Mouse (Mus musculus) neural tube, embryonic 13.5 days (tissue): ENCODE data around the gene Gna11. TPM values are rescaled to one million over a fixed set of nuclear protein-coding genes. Genes with fewer than 3 reads are reported as not detected.

Experiments
- ATAC-seq: fragments of 200-750 bp; cut with Nextera tagmentation; 2 replicates; pipeline ENCODE4 v1.8.0; 2017; ENCODE audit warnings: low read depth, mild to moderate bottlenecking, moderate TSS enrichment, moderate library complexity
- H3K27ac ChIP-seq: fragments of 300-500 bp; sonication (generic); replicated peaks from 2 replicates; pipeline ENCODE4 v1.5.1; 2015; ENCODE audit warnings: moderate library complexity, mild to moderate bottlenecking, inconsistent platforms
- H3K27me3 ChIP-seq: fragments of 300-500 bp; sonication (generic); 2 replicates; pipeline ENCODE4 v1.6.1; 2015; ENCODE audit warnings: mild to moderate bottlenecking, inconsistent platforms
- H3K36me3 ChIP-seq: fragments of 300-500 bp; sonication (generic); 2 replicates; pipeline ENCODE4 v1.6.1; 2015; ENCODE audit warnings: mild to moderate bottlenecking, inconsistent platforms
- H3K4me1 ChIP-seq: fragments of 300-500 bp; sonication (generic); replicated peaks from 2 replicates; pipeline ENCODE4 v1.6.1; 2015; ENCODE audit warnings: inconsistent platforms
- H3K4me2 ChIP-seq: fragments of 300-500 bp; sonication (generic); 2 replicates; pipeline ENCODE4 v1.6.1; 2015; ENCODE audit warnings: inconsistent platforms, mild to moderate bottlenecking, moderate library complexity
- H3K4me3 ChIP-seq: fragments of 300-500 bp; sonication (generic); 2 replicates; pipeline ENCODE4 v1.5.1; 2015; ENCODE audit warnings: mild to moderate bottlenecking, inconsistent platforms
- H3K9ac ChIP-seq: fragments of 300-500 bp; sonication (generic); 2 replicates; pipeline ENCODE4 v1.6.1; 2015; ENCODE audit warnings: moderate library complexity, mild to moderate bottlenecking, inconsistent platforms
- H3K9me3 ChIP-seq: fragments of 300-500 bp; sonication (generic); 2 replicates; pipeline ENCODE4 v1.6.1; 2016; ENCODE audit warnings: inconsistent platforms
- WGBS: fragments of 180-500 bp; shearing (Covaris S2); methylation state at CpG from one replicate; pipeline ENCODE4 v1.1.7; 2015; 5-methylcytosine and 5-hydroxymethylcytosine counted together
- microRNA-seq: library from miRNA; unstranded; fragments of <30 nt; microRNA quantifications from one replicate; pipeline ENCODE4, GENCODE M21; 2016
- polyA plus RNA-seq: library from polyadenylated mRNA; unstranded; fragments of >200 nt; fragmentation: Nextera tagmentation; extraction: Ambion mirVana; gene quantifications from 2 replicates; pipeline ENCODE4 v1.2.1, GENCODE M21; 2015

Gene Gna11
- polyA plus RNA-seq, 1 experiment from 2014 or later, result 81.6 TPM

DNA sequence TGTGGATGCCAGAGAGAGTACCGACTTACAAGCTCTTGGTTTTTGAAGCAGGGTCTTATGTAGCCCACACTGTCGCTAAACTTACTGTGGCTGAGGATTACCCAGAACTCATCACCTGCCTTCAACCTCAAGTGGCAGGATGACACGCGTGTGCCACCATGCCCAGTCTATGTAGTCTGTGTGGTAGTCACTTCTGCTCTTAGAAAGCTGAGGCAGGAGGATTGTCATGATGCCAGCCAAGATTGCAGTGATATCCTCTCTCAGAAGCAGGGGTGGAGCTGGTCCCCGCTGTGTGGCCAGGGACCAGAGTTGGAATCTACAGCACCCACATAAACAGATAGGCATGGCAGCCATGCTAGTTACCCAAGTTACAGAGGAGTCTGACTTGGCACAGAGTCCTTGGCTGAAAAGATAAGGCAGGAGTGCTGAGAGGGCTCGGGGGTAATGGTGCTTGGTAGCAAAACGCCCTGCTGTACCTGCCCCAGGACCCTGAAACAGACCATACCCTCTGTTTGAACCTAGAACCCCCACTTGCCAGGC is 59.4 kb downstream of the Gna11 start:
- H3K4me3 ChIP-seq, result no peak overlapping the region
- no peak overlapping the region for H3K9ac ChIP-seq
- no peak for ATAC-seq
- peaks cover 23% of the 10 kb centered on the region for H3K4me1 ChIP-seq
- H3K9me3 ChIP-seq, result no peaks in the 10 kb centered on the region
- H3K4me2 ChIP-seq, result no peak overlapping the region
- H3K36me3 ChIP-seq, result peaks cover 45% of the 10 kb centered on the region
- no peak overlapping the region for H3K27ac ChIP-seq
- no peaks in the 10 kb centered on the region for H3K27me3 ChIP-seq
- WGBS, result 83% methylated on average over 7 of the region's 7 CpGs

DNA sequence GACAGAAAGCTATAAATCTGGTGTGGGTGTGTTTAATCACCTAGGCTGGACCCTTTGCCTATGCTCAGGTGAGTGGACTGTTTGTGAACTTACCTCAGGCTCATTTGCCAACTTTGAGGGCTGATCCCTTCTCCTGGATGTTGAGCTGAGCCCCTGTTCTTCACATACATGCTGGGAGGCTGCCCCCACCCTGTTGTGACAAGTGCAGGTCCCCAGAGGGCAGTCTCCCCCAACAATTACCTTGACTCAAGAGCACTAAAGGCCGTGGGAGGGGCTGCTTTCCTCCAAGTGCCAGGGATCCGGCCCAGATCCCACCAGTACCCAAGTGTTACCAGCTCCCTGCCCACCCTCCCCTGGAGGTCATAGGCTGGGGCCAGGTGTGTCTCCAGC is 59.9 kb downstream of the Gna11 start:
- no peak for ATAC-seq
- Histone ChIP-seq H3K36me3 (peaks cover 40% of the 10 kb centered on the region), H3K27ac (peak overlapping the region; percentile 71), H3K27me3 (no peaks in the 10 kb centered on the region), H3K9me3 (no peaks in the 10 kb centered on the region), H3K4me1 (peaks cover 28% of the 10 kb centered on the region), H3K4me2 (no peak overlapping the region), H3K4me3 (no peak overlapping the region), H3K9ac (peak overlapping the region; percentile 41; the same call in 1 of the 2 replicates)
- 31% methylated on average over 2 of the region's 2 CpGs for WGBS

DNA sequence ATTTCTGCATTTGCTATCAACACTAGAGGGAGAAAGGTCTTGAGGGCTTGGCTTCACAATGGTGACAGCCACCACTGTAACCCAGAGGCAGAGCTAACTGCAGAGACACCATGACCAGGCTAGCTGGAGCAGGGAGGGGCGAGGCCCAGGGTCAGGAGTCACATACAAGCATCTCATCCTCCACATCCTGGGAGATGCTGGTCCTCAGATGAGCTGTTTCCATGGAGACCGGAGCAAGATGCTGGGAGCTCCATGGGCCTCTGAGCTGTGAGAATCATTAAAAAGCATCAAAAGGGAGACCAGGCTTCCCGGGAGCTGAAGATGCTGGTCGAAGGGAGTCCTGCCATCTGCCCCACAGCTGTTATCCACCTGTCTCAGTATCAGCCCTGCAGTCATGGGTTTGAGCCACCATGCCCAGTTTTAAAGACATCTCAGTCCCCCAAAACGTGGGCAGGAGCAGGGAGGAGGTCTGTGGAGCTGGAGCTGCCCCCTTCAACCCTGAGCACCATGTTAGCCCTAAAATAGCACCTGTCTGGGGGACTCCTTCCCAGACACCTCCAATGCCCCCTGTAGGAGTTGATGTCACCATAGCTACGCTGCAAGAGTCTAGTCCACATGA is 60.4 kb downstream of the Gna11 start:
- no peaks in the 10 kb centered on the region for H3K27me3 ChIP-seq
- 43% methylated on average over 6 of the region's 6 CpGs for WGBS
- no peak overlapping the region for H3K4me2 ChIP-seq
- ATAC-seq, result no peak
- H3K4me1 ChIP-seq, result peaks cover 31% of the 10 kb centered on the region
- H3K36me3 ChIP-seq, result peaks cover 35% of the 10 kb centered on the region
- H3K27ac ChIP-seq, result peak overlapping the region; percentile 71
- peak overlapping the region; percentile 41 for H3K9ac ChIP-seq
- no peak overlapping the region for H3K4me3 ChIP-seq
- no peaks in the 10 kb centered on the region for H3K9me3 ChIP-seq

DNA sequence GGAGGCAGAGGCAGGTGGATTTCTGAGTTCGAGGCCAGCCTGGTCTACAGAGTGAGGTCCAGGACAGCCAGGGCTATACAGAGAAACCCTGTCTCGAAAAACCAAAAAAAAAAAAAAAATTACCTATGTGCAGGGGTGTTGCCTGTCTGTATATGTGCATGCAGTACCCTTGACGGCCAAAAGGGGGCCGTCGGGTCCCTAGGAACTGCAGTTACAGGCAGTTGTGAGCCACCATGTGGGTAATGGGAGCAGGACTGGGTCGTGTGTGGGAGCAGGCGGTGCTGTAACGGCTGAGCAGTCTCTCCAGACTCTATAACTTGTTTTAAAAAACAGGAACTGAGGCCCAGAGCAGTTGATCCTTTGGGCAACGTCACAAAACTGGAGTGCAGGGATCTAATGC is 61.0 kb downstream of the Gna11 start:
- Histone ChIP-seq H3K9me3 (no peaks in the 10 kb centered on the region), H3K4me2 (no peak overlapping the region), H3K27me3 (0 out of 2 replicates have a peak, but pooled peaks cover under 1% of the 10 kb centered on the region), H3K36me3 (peaks cover 30% of the 10 kb centered on the region), H3K4me3 (no peak overlapping the region), H3K9ac (no peak overlapping the region), H3K27ac (peak overlapping the region; percentile 71), H3K4me1 (peaks cover 34% of the 10 kb centered on the region)
- WGBS, result 18% methylated on average over 9 of the region's 9 CpGs
- no peak for ATAC-seq

DNA sequence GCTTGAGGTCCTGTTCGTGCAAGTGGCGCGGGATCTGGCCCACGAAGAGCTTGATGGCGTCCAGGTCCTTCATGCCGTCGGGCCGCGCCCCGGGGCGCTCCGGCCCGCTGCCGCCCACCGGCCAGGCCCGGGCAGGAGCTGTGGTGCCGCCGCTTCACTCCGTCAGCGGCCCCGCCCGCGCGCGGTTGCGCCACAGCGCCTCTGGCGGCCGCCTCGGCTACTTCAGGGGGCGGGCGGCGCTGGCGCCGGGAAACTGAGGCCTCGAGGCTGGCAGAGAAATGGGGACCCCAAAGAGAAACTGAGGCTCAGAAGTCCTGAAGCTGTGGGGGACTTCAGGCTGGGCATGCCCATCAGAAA is 62.5 kb downstream of the Gna11 start, which contains the start of gene Celf5:
TSS of gene Celf5 (minus strand) at position 177 of the 357 bp plus-strand sequence.
- Histone ChIP-seq H3K4me1 (peaks cover 47% of the 10 kb centered on the region), H3K9ac (peak within 1 kb of the TSS; percentile 90), H3K4me2 (peak within 1 kb of the TSS; percentile 67), H3K27ac (peak within 1 kb of the TSS; percentile 88), H3K36me3 (peaks cover 15% of the 10 kb centered on the region), H3K9me3 (no peaks in the 10 kb centered on the region), H3K4me3 (peak within 1 kb of the TSS; percentile 69), H3K27me3 (0 out of 2 replicates have a peak, but pooled peaks cover 13% of the 10 kb centered on the region)
- WGBS, result under 1% methylated on average over 36 of the region's 36 CpGs
- peak; percentile 57 for ATAC-seq

GRCm38 (mm10) chr10:81481605-81482532 is 63.1 kb downstream of the Gna11 start:
- ATAC-seq, result peak; percentile 57
- peak overlapping the region; percentile 69 for H3K4me3 ChIP-seq
- H3K27me3 ChIP-seq, result peaks cover 17% of the 10 kb centered on the region
- no peaks in the 10 kb centered on the region for H3K9me3 ChIP-seq
- peak overlapping the region; percentile 90 for H3K9ac ChIP-seq
- WGBS, result 2% methylated on average over 25 of the region's 35 CpGs
- H3K4me1 ChIP-seq, result peaks cover 52% of the 10 kb centered on the region
- H3K4me2 ChIP-seq, result peak overlapping the region; percentile 67
- H3K27ac ChIP-seq, result peak overlapping the region; percentile 88
- peaks cover 11% of the 10 kb centered on the region for H3K36me3 ChIP-seq

Small RNA genes lying within 50 kb of the gene (microRNA-seq; reads per million reads assigned to microRNA genes)
- not detected for gene Gm25595

Other genes starting within 250 kb of the Gna11 start
- 32.5 and 42.5 TPM in 2 replicates for gene Cactin, start 224.1 kb downstream of the Gna11 start, polyA plus RNA-seq
- 4.5 and 4.8 TPM in 2 replicates for gene Tbxa2r, start 216.5 kb downstream of the Gna11 start, polyA plus RNA-seq
- not detected in 2 replicates for gene Gipc3, start 201.9 kb downstream of the Gna11 start, polyA plus RNA-seq
- 46.5 and 51.5 TPM in 2 replicates for gene Hmg20b, start 194.7 kb downstream of the Gna11 start, polyA plus RNA-seq
- 16.5 and 17.8 TPM in 2 replicates for gene Mfsd12, start 187.7 kb downstream of the Gna11 start, polyA plus RNA-seq
- 0.68 and 0.87 TPM in 2 replicates for gene 4930404N11Rik, start 179.4 kb downstream of the Gna11 start, polyA plus RNA-seq
- 105 and 112 TPM in 2 replicates for gene Fzr1, start 166.7 kb downstream of the Gna11 start, polyA plus RNA-seq
- 72.2 and 75.2 TPM in 2 replicates for gene Dohh, start 160.8 kb downstream of the Gna11 start, polyA plus RNA-seq
- gene Gm48551, start 160.7 kb downstream of the Gna11 start, polyA plus RNA-seq, result 5.2 and 8.2 TPM in 2 replicates
- gene Gm48552, start 156.2 kb downstream of the Gna11 start, polyA plus RNA-seq, result 1.3 and 2.5 TPM in 2 replicates
- 1.8 and 3.1 TPM in 2 replicates for gene Smim24, start 152.1 kb downstream of the Gna11 start, polyA plus RNA-seq
- gene Nfic, start 89.6 kb downstream of the Gna11 start, polyA plus RNA-seq, result 27.1 and 27.9 TPM in 2 replicates
- 52.7 and 56.1 TPM in 2 replicates for gene Celf5, start 62.5 kb downstream of the Gna11 start, polyA plus RNA-seq
- gene Ncln, start 48.8 kb downstream of the Gna11 start, polyA plus RNA-seq, result 68.7 and 68.8 TPM in 2 replicates
- 0.36 and 0.64 TPM in 2 replicates for gene S1pr4, start 45.1 kb downstream of the Gna11 start, polyA plus RNA-seq
- gene Gna15, start 21.0 kb downstream of the Gna11 start, polyA plus RNA-seq, result 1.3 and 1.9 TPM in 2 replicates
- gene Aes, start 14.3 kb upstream of the Gna11 start, polyA plus RNA-seq, result 572 and 635 TPM in 2 replicates
- 31.1 and 32.9 TPM in 2 replicates for gene Tle2, start 29.4 kb upstream of the Gna11 start, polyA plus RNA-seq
- gene Tle6, start 55.9 kb upstream of the Gna11 start, polyA plus RNA-seq, result 4.9 and 6.2 TPM in 2 replicates
- gene BC025920, start 61.1 kb upstream of the Gna11 start, polyA plus RNA-seq, result 2.5 and 3.3 TPM in 2 replicates
- gene Sirt6, start 82.6 kb upstream of the Gna11 start, polyA plus RNA-seq, result 56.2 and 57.6 TPM in 2 replicates
- gene Ankrd24, start 83.3 kb upstream of the Gna11 start, polyA plus RNA-seq, result 10.6 and 11.8 TPM in 2 replicates
- gene Gm10778, start 103.9 kb upstream of the Gna11 start, polyA plus RNA-seq, result 6.6 and 9.2 TPM in 2 replicates
- gene Zfp433, start 159.6 kb upstream of the Gna11 start, polyA plus RNA-seq, result 19.7 and 25.6 TPM in 2 replicates
- 16.3 and 16.6 TPM in 2 replicates for gene Gm3055, start 226.0 kb upstream of the Gna11 start, polyA plus RNA-seq